Mouse (Mus musculus): Measurements from ENCODE around the gene Chaf1a. TPM values are rescaled to one million over a fixed set of nuclear protein-coding genes. Genes with fewer than 3 reads are reported as not detected.

The Chaf1a gene
- 4.5 and 6.7 TPM in 2 replicates for polyA plus RNA-seq (2015; fragmentation: Nextera tagmentation; extraction: Ambion mirVana)

DNA sequence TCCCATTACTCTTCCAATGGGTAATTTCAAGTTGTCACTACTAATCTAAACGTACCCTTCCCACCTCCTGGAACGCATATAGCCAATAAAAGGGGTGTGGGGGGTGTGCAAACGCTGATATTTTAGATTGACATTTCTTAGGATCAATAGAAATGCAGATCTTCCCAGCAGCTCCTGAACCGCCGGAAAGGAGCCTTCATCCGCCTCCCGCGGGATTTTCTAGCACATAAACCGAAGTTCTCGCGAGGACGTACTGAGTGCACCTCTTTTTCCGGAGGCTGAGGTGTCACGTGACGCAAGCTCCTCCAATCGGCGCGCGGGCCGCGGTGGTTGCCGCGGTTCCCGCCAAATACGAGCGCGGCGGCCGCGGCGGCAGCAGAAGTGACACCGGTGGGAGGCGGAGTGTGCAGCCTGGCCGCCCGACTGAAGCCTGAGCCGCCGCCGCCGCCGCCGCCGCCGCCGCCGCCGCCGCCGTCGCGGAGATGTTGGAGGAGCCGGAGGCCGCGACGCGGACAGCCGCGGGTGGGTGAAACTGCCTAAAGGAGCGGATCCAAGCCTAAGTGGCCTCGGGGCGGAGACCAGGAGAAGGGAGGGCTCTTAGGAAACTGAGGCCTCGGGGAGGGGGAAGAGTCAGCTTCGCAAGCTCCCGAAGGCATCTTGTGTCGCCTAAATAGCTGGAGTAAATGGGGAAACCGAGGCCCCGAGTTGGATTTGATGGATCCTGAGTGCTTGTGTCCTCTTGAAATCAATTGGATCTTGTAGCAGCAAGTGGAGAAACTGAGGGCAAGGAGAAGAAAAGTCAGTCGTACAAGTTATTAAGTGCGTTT, at the start of gene Chaf1a:
Chaf1a (plus strand) TSS at position 410 of the 827 bp plus-strand sequence.
- Histone ChIP-seq H3K27ac (ENCODE audit: low read depth, low read length) (peak within 1 kb of the TSS; percentile 54; the same call in 1 of the 2 replicates), H3K4me1 (ENCODE audit: control insufficient read depth, insufficient read depth, low read depth, low read length) (peaks cover 15% of the 10 kb centered on the region), H3K4me2 (ENCODE audit: low read length) (peak within 1 kb of the TSS; percentile 98), H3K9ac (ENCODE audit: low read depth, low read length) (peak within 1 kb of the TSS; percentile 73), H3K9me3 (ENCODE audit: control insufficient read depth, low read length) (no peaks in the 10 kb centered on the region), H3K36me3 (ENCODE audit: control insufficient read depth, insufficient read depth, low read length) (no peaks in the 10 kb centered on the region), H3K4me3 (ENCODE audit: low read length) (peak within 1 kb of the TSS; percentile 91), H3K27me3 (replicated peaks; ENCODE audit: control insufficient read depth, insufficient read depth, low read length) (no peaks in the 10 kb centered on the region)
- ATAC-seq: peak; percentile 87
- under 1% methylated on average over 68 of the region's 68 CpGs for WGBS

DNA sequence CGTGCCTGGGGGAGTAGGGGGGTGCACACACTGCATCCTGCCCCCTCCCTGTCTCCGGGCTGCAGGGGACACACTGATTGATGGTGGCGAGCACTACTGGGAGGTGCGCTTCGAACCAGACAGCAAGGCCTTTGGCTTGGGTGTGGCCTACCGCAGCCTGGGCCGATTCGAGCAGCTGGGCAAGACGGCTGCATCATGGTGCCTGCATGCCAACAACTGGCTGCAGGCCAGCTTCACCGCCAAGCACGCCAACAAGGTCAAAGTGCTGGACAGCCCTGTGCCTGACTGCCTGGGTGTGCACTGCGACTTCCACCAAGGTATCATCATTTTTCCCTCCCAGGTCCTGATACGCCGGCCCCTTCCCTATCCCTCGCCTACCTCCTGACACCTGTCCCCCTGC, 44.2 kb upstream of the Chaf1a start:
- H3K4me1 ChIP-seq (ENCODE audit: control insufficient read depth, insufficient read depth, low read depth, low read length): no peaks in the 10 kb centered on the region; the same call in 1 of the 2 replicates
- 69% methylated on average over 15 of the region's 15 CpGs for WGBS
- H3K4me2 ChIP-seq (ENCODE audit: low read length): no peak overlapping the region
- H3K27ac ChIP-seq (ENCODE audit: low read depth, low read length): no peak overlapping the region
- no peak overlapping the region for H3K4me3 ChIP-seq (ENCODE audit: low read length)
- peaks cover 9% of the 10 kb centered on the region for H3K27me3 ChIP-seq (replicated peaks; ENCODE audit: control insufficient read depth, insufficient read depth, low read length)
- H3K9me3 ChIP-seq (ENCODE audit: control insufficient read depth, low read length): no peaks in the 10 kb centered on the region
- H3K9ac ChIP-seq (ENCODE audit: low read depth, low read length): no peak overlapping the region
- ATAC-seq: no peak
- H3K36me3 ChIP-seq (ENCODE audit: control insufficient read depth, insufficient read depth, low read length): peaks cover 27% of the 10 kb centered on the region

DNA sequence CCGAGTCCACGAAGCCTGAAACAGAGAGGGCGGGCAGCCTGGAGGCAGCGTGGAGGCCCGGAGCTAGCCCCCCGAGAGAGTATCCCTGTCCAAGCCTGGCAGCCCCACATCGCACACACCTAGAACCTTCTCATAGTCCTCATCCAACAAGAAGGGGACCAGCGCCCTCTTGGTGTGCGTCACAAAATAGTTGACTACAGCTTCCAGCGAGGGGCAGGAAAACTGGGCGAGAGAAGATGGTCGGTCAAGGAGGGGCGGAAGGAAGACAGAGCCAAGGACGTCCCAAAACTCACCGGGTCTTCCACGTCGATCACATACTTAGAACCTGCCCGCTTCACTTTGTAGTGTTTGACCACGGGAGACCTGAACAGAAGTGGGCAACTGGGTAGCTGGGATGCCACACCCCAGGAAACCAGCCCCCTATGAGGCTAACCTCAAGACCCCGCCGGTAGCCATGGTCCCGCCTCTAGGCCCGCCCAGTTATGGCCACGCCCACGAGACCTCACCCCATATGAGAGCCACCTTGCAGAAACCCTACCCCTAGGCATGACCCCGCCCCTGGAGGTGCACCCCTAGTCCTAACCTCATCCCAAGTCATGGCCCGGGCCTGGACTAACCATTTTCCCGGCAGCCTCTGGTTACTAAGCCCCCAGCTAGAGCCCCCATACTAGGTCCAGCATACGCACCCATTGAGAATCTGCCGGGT, 40.3 kb upstream of the Chaf1a start:
- H3K36me3 ChIP-seq (ENCODE audit: control insufficient read depth, insufficient read depth, low read length): peaks cover 16% of the 10 kb centered on the region
- no peak overlapping the region for H3K4me3 ChIP-seq (ENCODE audit: low read length)
- no peaks in the 10 kb centered on the region; the same call in 1 of the 2 replicates for H3K4me1 ChIP-seq (ENCODE audit: control insufficient read depth, insufficient read depth, low read depth, low read length)
- H3K9ac ChIP-seq (ENCODE audit: low read depth, low read length): no peak overlapping the region
- 7% methylated on average over 30 of the region's 30 CpGs for WGBS
- no peak overlapping the region; the same call in 1 of the 2 replicates for H3K4me2 ChIP-seq (ENCODE audit: low read length)
- ATAC-seq: peak; percentile 8; the same call in 1 of the 2 replicates
- peaks cover 9% of the 10 kb centered on the region for H3K27me3 ChIP-seq (replicated peaks; ENCODE audit: control insufficient read depth, insufficient read depth, low read length)
- H3K9me3 ChIP-seq (ENCODE audit: control insufficient read depth, low read length): no peaks in the 10 kb centered on the region
- H3K27ac ChIP-seq (ENCODE audit: low read depth, low read length): no peak overlapping the region

DNA sequence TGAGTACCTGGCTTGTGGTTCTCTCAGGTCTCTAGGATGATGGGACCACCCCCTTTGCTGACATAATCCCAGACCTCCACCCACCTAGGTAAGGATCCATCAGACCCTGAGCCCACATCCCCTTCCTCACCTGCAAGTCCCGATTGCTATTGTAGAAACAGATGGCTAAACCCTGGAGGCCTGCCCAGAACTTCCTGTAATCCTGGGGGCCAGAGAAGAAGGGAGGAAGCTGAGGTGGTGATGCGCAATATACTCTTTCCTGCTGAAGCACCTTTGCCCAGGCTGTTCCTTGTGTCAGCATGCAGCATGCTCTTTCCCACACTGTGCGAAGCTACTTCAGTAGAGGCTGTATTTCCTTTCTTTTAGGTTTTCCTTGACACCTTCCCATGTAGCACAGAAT, 37.2 kb upstream of the Chaf1a start:
- Histone ChIP-seq H3K36me3 (ENCODE audit: control insufficient read depth, insufficient read depth, low read length) (no peaks in the 10 kb centered on the region), H3K4me1 (ENCODE audit: control insufficient read depth, insufficient read depth, low read depth, low read length) (peaks cover 5% of the 10 kb centered on the region), H3K9ac (ENCODE audit: low read depth, low read length) (no peak overlapping the region), H3K27ac (ENCODE audit: low read depth, low read length) (no peak overlapping the region), H3K27me3 (replicated peaks; ENCODE audit: control insufficient read depth, insufficient read depth, low read length) (peaks cover 9% of the 10 kb centered on the region), H3K4me3 (ENCODE audit: low read length) (no peak overlapping the region), H3K9me3 (ENCODE audit: control insufficient read depth, low read length) (no peaks in the 10 kb centered on the region), H3K4me2 (ENCODE audit: low read length) (no peak overlapping the region)
- WGBS: 76% methylated on average over 3 of the region's 3 CpGs
- no peak for ATAC-seq

DNA sequence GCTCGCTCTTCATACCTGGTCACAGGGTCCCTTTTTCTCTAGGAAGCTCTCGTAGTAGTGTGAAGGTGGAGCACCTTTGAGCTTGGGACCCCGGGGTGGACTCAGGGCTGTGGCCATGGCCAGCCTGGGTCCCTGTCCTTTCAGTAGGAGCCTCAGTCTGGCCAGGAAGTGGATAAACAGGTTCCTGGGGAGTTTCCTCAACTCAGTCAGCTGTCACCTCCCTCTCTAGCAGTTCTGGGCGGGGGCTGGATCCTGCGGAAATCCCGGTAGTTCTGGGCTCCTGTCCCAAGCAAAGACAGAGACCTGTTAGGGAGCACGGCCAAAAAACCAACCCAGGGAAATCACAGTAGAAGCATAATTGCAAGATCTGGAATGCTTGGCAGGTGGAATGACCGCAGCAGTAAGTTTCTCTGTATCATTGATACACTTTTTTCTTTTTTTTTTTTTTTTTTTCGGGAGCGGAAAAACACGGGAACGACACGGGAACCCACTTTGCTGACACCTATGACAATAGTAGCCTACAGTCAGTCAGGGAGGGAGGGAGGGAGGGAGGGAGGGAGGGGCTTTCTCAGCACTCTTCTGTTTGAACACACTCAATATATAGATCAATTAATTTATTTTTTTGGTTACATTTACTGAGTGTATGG, 34.7 kb upstream of the Chaf1a start, which contains the start of the genes Stap2 and Mpnd:
Stap2 (minus strand) TSS at position 170 of the 647 bp plus-strand sequence.
Mpnd (plus strand) TSS at position 297 of the 647 bp plus-strand sequence.
- no peaks in the 10 kb centered on the region for H3K36me3 ChIP-seq (ENCODE audit: control insufficient read depth, insufficient read depth, low read length)
- no peak within 1 kb of the TSS for H3K4me2 ChIP-seq (ENCODE audit: low read length)
- H3K27ac ChIP-seq (ENCODE audit: low read depth, low read length): no peak within 1 kb of the TSS
- H3K9ac ChIP-seq (ENCODE audit: low read depth, low read length): no peak within 1 kb of the TSS; the same call in 1 of the 2 replicates
- ATAC-seq: no peak
- H3K9me3 ChIP-seq (ENCODE audit: control insufficient read depth, low read length): no peaks in the 10 kb centered on the region
- H3K27me3 ChIP-seq (replicated peaks; ENCODE audit: control insufficient read depth, insufficient read depth, low read length): peaks cover 1% of the 10 kb centered on the region
- H3K4me1 ChIP-seq (ENCODE audit: control insufficient read depth, insufficient read depth, low read depth, low read length): peaks cover 13% of the 10 kb centered on the region
- H3K4me3 ChIP-seq (ENCODE audit: low read length): peak within 1 kb of the TSS; percentile 8; the same call in 1 of the 2 replicates
- WGBS: 50% methylated on average over 13 of the region's 13 CpGs

DNA sequence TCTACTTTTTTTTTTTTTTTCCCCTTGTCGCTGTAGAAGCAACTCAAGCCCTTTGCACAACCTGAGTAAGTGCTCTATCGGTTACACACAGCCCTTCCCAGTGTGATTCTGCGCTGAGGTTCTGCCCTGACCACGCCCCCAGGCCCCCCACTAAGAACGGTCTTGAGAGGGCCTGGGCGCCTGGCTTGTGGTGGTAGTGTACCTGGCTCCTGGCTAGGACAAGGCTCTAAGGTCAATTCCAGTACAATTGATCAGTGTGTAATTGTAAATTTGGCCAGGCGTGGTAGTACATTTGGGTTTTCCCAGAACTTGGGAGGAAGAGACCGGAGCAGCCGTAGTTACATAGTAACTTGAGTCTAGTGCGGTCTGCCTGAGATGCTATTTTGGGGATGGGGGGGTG, 33.3 kb upstream of the Chaf1a start:
- Histone ChIP-seq H3K9ac (ENCODE audit: low read depth, low read length) (no peak overlapping the region), H3K4me2 (ENCODE audit: low read length) (no peak overlapping the region), H3K27ac (ENCODE audit: low read depth, low read length) (no peak overlapping the region; the same call in 1 of the 2 replicates), H3K4me1 (ENCODE audit: control insufficient read depth, insufficient read depth, low read depth, low read length) (peaks cover 25% of the 10 kb centered on the region), H3K9me3 (ENCODE audit: control insufficient read depth, low read length) (no peaks in the 10 kb centered on the region), H3K4me3 (ENCODE audit: low read length) (no peak overlapping the region), H3K27me3 (replicated peaks; ENCODE audit: control insufficient read depth, insufficient read depth, low read length) (no peaks in the 10 kb centered on the region), H3K36me3 (ENCODE audit: control insufficient read depth, insufficient read depth, low read length) (peaks cover 6% of the 10 kb centered on the region)
- 49% methylated on average over 10 of the region's 10 CpGs for WGBS
- ATAC-seq: no peak

DNA sequence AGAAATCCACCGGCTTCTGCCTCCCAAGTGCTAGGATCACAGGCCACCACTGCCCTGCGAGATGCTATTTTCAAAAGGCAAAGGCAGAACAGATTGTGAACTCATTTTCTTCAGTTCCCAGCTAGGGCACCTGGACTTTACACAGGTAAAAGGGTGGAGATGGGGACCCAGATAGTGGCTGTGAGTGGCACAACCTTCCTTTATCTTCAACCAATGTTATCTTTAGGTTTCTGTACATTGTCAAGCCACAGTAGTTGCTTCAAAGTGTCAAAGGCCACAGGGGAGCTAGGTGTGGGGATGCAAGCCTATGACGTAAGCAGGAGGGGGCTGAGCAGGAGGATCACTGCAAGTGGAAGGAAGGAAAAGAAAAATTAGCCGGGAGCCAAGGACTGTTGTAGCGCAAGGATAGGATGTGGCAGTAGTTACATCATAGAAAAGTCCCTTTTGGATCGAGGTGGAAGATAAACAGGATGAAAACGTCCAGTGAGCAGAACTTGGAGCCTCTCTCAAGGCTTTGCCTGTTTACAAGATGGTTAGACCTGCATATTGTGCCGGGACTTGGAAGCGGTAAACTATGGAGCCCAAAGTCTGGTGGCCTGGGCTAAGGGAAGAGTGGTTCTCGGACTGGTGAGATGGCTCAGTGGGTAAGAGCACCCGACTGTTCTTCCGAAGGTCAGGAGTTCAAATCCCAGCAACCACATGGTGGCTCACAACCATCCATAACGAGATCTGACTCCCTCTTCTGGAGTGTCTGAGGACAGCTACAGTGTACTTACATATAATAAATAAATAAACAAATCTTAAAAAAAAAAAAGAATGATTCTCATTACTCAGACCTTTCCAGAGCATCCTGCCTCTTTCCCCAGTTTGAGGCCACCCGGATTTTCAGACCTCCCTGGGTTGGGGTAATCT, 32.5 kb upstream of the Chaf1a start:
- Histone ChIP-seq H3K4me1 (ENCODE audit: control insufficient read depth, insufficient read depth, low read depth, low read length) (peaks cover 25% of the 10 kb centered on the region), H3K4me2 (ENCODE audit: low read length) (peak overlapping the region; percentile 100), H3K36me3 (ENCODE audit: control insufficient read depth, insufficient read depth, low read length) (peaks cover 12% of the 10 kb centered on the region), H3K4me3 (ENCODE audit: low read length) (peak overlapping the region; percentile 94), H3K27ac (ENCODE audit: low read depth, low read length) (peak overlapping the region; percentile 98), H3K27me3 (replicated peaks; ENCODE audit: control insufficient read depth, insufficient read depth, low read length) (no peaks in the 10 kb centered on the region), H3K9ac (ENCODE audit: low read depth, low read length) (peak overlapping the region; percentile 47; the same call in 1 of the 2 replicates), H3K9me3 (ENCODE audit: control insufficient read depth, low read length) (no peaks in the 10 kb centered on the region)
- ATAC-seq: peak; percentile 32; the same call in 1 of the 2 replicates
- 35% methylated on average over 13 of the region's 14 CpGs for WGBS
